Mouse (Mus musculus) layer of hippocampus, adult 8-10 months (tissue): Measurements from ENCODE around the gene Dusp1. TPM values are rescaled to one million over a fixed set of nuclear protein-coding genes. Genes with fewer than 3 reads are reported as not detected.

Experiments used
- DNase-seq, 2 experiments: peaks; one replicate each; pipeline ENCODE4 v3.0.0; 2022; ENCODE audit warnings: low spot score in 2 of 2
- total RNA-seq, 4 experiments: library from RNA; stranded (reverse); gene quantifications; 2 replicates each; pipeline ENCODE4 v1.2.4; 2022

The Dusp1 gene
- total RNA-seq, 4 experiments from 2014 or later: 13.6 to 22.6 (median 20.6) TPM

GRCm38 (mm10) chr17:26503981-26504671 lies 57.8 kb downstream of the Dusp1 start:
- DNase-seq: peak; percentile 79 to 82

- peak; percentile 75 to 83 for DNase-seq
These were observed 58.9 kb downstream of the Dusp1 start for GRCm38 (mm10) chr17:26502808-26503671.

GRCm38 (mm10) chr17:26501826-26502225 lies 60.1 kb downstream of the Dusp1 start:
- DNase-seq: no peak

DNA sequence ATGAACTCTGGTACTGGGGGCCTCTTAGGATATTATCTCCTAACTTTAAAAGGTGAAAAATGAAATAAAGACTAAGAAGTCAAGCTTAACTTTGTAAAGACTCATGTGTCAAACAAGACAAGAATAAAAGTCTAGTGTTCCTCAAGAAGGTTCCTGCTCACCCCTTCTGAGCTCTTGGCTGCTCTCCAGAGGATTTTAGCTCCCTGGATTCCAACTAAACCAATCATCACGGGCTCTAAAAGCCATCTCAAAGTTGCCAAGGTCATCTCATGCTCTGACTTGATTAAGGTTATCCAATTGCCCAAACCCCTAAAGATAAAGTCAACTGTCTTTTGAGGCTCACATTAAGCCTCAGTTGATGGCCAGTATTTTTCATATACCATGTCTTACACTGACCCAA lies 63.3 kb downstream of the Dusp1 start:
- DNase-seq: no peak

DNA sequence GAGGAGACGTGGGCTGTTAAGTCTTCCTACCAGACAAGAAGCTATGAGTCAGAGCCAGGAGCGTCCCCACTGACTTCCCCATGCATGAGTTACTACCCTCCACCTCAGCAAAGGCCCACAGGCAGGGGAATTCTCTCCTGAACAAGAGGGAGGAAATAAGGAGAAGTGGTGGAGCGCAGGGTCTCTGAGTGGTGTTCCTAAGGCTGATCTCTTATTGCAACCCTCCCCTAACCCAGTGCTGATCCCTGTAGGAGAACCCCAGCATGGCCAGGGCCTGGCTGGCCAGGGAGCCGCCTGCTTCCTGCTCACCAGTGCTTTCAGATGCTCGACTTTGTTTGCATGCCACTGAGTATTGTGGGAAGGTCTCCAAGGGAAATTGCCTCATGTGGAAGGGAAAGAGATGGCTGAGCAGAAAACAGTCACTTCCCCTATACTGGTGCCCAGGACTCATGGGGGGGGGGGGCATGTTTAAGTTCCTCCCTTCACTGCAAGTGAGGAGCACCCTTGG lies 64.5 kb downstream of the Dusp1 start:
- DNase-seq: no peak

GRCm38 (mm10) chr17:26494642-26495468 lies 67.1 kb downstream of the Dusp1 start:
- no peak for DNase-seq

- no peak for DNase-seq
These were observed 69.7 kb downstream of the Dusp1 start for GRCm38 (mm10) chr17:26492246-26492645.

- DNase-seq: no peak
These were observed 71.0 kb downstream of the Dusp1 start for GRCm38 (mm10) chr17:26490910-26491309.

GRCm38 (mm10) chr17:26490072-26490471 lies 71.9 kb downstream of the Dusp1 start:
- no peak for DNase-seq

DNA sequence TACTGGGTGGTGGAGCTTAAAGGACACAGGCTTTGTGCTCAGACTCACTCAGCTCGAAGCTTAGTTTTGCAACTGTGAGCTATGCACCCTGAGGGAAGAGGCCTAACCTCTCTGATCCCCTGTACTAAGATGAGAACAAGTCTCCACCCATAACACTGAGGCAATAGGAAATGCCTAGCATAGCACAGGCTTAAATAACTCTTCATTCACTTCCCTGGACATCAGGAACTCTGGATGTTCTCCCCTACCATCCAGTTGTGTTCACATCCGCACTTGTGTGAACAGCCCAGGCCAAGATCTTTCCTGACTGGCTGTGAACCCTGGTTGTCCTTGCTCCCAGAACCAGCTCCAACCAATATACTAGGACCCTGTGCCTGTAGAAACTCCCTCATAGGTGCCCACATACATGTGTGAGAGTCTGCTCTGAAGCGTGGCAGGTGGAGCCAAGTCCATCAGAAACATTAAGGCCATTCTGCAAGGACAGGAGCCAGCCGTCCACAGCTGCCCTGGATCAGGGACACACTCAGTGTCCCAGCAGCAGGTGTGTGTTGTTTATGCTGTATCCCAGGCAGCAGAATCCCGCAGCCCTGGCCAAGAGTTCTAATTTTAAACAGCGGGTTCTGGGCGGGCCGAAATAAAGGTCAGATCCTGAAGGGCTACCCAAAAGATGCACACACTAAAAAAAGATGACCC lies 73.1 kb downstream of the Dusp1 start:
- DNase-seq: no peak

DNA sequence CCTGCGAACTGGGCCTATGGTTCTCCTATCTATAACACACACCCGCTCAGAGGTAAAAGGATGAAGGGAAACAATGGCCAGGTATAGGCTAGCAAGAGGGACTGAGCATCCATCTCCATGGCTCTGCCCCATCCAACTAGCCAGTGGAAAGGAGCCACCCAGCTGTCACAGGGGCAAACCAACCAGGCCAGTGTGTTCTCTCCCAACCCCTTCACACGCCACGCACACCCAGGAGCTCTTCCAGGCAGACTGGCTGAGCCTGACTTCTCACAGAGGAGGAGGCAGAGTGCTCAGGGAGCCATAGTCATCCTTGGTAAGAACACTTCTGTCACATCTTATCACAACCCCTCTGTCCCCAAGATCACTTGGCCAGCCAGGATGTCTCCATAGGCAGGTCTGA lies 74.0 kb downstream of the Dusp1 start:
- DNase-seq: no peak

DNA sequence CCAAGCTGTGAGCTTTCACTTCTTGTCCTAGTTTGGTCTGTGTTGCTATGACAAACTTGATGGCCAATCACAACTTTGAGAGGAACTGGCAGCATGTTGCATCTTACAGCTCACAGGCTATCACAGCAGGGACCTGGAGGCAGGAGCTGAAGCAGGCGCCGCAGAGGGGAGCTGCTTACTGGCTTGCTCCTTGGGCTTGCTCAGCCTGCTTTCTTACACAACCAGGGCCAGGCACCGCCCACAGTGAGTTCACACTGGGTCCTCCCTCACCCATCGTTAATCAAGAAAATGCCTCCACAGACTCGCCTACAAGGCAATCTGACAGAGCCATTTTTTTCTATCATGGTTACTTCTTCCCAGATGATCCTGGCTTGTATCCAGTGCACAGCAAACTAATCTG lies 74.7 kb downstream of the Dusp1 start:
- no peak for DNase-seq

DNA sequence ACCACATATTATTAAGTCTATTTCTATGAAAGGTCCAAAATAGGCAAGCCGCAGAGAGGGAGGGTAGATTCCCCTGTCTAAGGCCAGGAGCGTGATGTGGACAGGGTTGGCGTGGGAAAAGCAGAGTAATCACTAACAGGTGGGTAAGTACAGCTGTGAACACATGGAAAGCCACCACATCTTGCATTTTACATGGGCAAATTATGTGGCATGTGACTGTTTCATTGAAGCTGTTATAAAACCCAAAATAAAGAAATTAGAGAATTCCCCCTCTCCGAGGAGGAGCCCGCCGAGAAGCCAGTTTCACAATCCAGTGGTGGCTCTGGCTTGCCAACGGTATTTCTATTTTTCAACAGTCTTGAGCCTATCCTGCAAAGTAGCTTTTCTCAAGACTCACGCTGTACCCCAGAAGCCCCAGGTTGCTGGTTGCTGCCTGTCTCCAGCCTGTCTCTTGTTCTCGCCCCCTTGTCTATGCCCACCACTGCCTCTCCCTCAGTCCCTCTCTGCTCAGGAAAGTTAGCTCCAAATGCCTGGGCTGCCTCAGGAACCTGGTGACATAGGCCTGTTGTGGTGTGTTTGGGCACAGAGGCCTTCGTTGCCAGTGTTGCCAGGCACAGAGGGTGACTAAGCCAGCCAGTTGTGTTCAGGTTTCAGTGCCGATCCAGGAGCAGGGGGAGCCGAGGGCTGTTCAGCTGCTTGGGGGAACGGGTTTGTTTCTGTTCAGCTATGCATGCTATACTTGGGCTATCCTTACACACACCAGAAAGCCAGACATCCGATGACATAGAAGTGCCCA lies 77.1 kb downstream of the Dusp1 start:
- DNase-seq: no peak

DNA sequence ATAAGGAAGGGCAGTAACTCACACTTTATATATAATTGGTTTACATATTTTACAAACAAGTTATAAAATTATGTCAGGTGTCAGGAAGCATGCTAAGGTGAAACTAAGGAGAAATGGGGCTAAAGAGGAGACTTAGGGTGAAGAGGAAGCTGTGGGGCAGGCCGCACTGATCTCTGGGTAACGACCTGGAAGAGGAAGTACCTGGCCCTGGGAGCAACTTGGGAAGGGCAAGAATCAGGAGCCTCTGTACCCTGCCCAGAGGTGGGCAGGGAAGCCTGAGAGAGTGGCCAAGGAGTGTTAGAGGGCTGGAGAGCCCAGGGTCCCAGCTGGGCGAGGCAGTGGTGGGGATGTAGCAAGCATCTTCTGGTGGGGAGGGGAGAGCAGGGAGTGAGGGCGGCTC lies 81.0 kb downstream of the Dusp1 start:
- DNase-seq: no peak

DNA sequence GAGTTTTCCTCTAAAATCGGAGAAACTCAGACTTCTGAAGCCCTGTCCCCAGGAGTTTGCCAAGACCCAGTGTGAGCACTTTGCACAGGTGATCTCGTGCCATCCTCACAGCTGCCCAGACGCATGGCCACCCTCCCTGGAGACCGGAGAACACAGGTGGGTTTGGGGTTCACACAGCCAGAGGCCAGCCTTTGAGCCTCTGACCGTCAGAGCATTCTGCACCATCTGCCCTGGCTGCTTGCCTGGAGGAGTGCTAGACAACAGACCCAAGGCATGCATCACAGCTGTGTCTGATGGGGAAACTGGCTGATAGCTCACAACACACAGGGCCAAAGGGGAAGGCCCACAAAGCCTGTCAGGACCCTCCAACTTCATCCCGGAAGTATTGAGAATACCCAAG lies 82.3 kb downstream of the Dusp1 start:
- DNase-seq: no peak

DNA sequence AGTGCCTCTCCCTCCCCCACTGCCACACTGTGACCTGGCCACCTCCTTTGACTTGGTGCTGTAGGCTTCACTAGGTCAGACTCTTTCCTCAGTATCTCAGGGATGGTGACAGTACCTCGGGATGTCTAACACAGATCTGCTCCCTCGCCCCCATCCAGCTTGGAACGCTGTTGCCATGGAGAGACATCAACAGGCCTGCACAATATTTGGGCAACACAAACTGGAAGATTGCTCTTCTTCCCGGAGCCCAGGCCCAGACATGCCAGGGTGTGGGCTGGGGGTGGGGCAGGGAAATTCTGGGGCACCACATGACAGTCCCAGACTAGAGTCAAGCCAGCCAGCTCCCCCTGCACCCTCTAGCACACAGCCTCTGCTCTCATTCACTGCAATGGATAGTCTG lies 83.3 kb downstream of the Dusp1 start:
- no peak for DNase-seq

DNA sequence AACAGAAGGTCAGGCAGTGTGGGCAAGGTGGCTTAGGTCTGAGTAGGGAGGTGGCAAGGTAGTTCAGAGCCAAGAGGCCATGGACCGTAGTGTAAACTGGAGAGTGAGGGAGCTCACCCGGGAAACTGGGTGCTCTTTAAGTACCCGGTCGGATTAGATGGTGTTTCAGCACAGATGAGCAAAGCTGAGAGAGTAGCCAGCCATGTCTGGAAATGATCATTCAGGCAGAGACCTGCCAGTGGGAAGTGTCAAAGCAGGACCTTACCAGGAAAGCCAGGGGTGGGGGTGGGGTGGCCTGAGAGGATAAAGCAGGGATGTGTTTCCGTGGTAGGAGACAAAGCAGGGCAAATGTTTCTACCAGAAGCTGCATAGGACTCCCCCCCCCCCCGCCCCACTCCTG lies 85.1 kb downstream of the Dusp1 start:
- DNase-seq: no peak

DNA sequence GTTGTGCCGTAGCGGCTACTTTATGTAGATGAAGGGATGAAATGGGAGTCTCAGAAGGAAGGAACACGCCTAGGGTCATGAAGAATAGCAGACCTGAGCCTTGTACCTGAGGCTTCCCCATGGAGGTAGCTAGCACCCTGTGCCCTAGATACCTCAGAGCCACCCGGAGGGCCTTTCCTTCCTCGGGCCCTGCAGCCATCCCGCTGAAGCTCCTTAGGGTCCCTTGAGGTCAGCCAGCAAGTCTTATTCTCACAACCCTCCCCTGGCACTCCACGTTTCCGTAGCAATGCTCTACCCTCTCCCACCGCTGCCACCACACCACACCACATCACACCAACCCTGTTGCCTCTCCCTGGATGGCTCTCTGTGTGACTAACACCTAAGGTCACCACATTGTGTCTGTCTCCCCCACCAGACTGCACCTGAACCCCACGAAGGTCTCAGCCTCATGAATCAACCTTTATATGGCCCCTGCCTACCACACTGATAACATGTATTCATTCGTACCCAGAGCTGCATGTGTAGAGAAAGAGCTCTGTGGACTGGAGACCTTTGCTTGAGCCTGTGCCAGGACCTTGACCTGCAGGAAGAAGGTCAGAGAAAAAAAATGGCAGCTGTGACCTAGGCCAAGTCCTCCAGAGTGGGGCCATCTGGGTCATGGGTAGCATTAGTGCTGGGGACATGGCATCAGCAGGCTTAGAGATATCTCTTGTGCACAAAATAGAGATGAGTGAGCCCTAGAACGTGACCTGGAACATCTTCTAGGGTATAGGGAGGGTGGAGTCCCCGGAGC lies 93.6 kb downstream of the Dusp1 start:
- no peak for DNase-seq

- DNase-seq: no peak
These were observed 94.3 kb downstream of the Dusp1 start for GRCm38 (mm10) chr17:26467619-26468018.
